Mouse (Mus musculus): Measurements from ENCODE around the gene Gm37240. TPM values are rescaled to one million over a fixed set of nuclear protein-coding genes. Genes with fewer than 3 reads are reported as not detected.

Gene Gm37240
- total RNA-seq, 2 experiments from 2014 or later = 0.66 to 1.3 TPM

- intact Hi-C loops (cut with DNase I) = no loop called here
- no peak for DNase-seq (ENCODE audit: low spot score in 2 of 2)
These were observed 1172.1 kb downstream of the Gm37240 start for GRCm38 (mm10) chr3:84715073-84715768.

GRCm38 (mm10) chr3:84712941-84713340 lies 1174.4 kb downstream of the Gm37240 start:
- DNase-seq (ENCODE audit: low spot score in 2 of 2) = no peak
- intact Hi-C loops (cut with DNase I) = no loop called here

GRCm38 (mm10) chr3:84710723-84711122 lies 1176.6 kb downstream of the Gm37240 start:
- no peak for DNase-seq (ENCODE audit: low spot score in 2 of 2)
- intact Hi-C loops (cut with DNase I) = no loop called here

- intact Hi-C loops (cut with DNase I) = no loop called here
- DNase-seq (ENCODE audit: low spot score in 2 of 2) = no peak
These were observed 1177.4 kb downstream of the Gm37240 start for GRCm38 (mm10) chr3:84709967-84710366.

GRCm38 (mm10) chr3:84709100-84709499 lies 1178.2 kb downstream of the Gm37240 start:
- no peak for DNase-seq (ENCODE audit: low spot score in 2 of 2)
- intact Hi-C loops (cut with DNase I) = no loop called here

GRCm38 (mm10) chr3:84708469-84708868 lies 1178.8 kb downstream of the Gm37240 start:
- no peak for DNase-seq (ENCODE audit: low spot score in 2 of 2)
- intact Hi-C loops (cut with DNase I) = no loop called here

GRCm38 (mm10) chr3:84705224-84705623 lies 1182.1 kb downstream of the Gm37240 start:
- DNase-seq (ENCODE audit: low spot score in 2 of 2) = no peak
- intact Hi-C loops (cut with DNase I) = no loop called here

- intact Hi-C loops (cut with DNase I) = no loop called here
- no peak for DNase-seq (ENCODE audit: low spot score in 2 of 2)
These were observed 1184.1 kb downstream of the Gm37240 start for GRCm38 (mm10) chr3:84703083-84703810.

GRCm38 (mm10) chr3:84701964-84702363 lies 1185.4 kb downstream of the Gm37240 start:
- no peak for DNase-seq (ENCODE audit: low spot score in 2 of 2)
- intact Hi-C loops (cut with DNase I) = no loop called here

- intact Hi-C loops (cut with DNase I) = no loop called here
- no peak for DNase-seq (ENCODE audit: low spot score in 2 of 2)
These were observed 1185.8 kb downstream of the Gm37240 start for GRCm38 (mm10) chr3:84701509-84701908.

GRCm38 (mm10) chr3:84696428-84696917 lies 1190.8 kb downstream of the Gm37240 start:
- peak; percentile 47 to 59 for DNase-seq (ENCODE audit: low spot score in 2 of 2)
- intact Hi-C loops (cut with DNase I) = loop anchor here (10.0 kb wide), 1 partner anchor 118 kb away; the partner anchor contains the start of gene Fbxw7

- DNase-seq (ENCODE audit: low spot score in 2 of 2) = no peak
- intact Hi-C loops (cut with DNase I) = loop anchor here (10.0 kb wide), 1 partner anchor 119 kb away; the partner anchor contains the start of gene Fbxw7
These were observed 1191.4 kb downstream of the Gm37240 start for GRCm38 (mm10) chr3:84695867-84696361.

GRCm38 (mm10) chr3:84695418-84695817 lies 1191.9 kb downstream of the Gm37240 start:
- DNase-seq (ENCODE audit: low spot score in 2 of 2) = no peak
- intact Hi-C loops (cut with DNase I) = loop anchor here (10.0 kb wide), 1 partner anchor 119 kb away; the partner anchor contains the start of gene Fbxw7

GRCm38 (mm10) chr3:84693886-84694285 lies 1193.4 kb downstream of the Gm37240 start:
- DNase-seq (ENCODE audit: low spot score in 2 of 2) = no peak
- intact Hi-C loops (cut with DNase I) = loop anchor here (2.0 to 10.0 kb wide), 3 partner anchors 121 to 195 kb away; partner anchors contain the start of gene Fbxw7

GRCm38 (mm10) chr3:84692647-84693199 lies 1194.6 kb downstream of the Gm37240 start:
- no peak for DNase-seq (ENCODE audit: low spot score in 2 of 2)
- intact Hi-C loops (cut with DNase I) = loop anchor here (2.0 to 10.0 kb wide), 3 partner anchors 122 to 196 kb away; partner anchors contain the start of gene Fbxw7

GRCm38 (mm10) chr3:84690091-84690771 lies 1197.1 kb downstream of the Gm37240 start:
- intact Hi-C loops (cut with DNase I) = loop anchor here (10.0 kb wide), 1 partner anchor 125 kb away; the partner anchor contains the start of gene Fbxw7
- DNase-seq (ENCODE audit: low spot score in 2 of 2) = no peak

GRCm38 (mm10) chr3:84689656-84690055 lies 1197.7 kb downstream of the Gm37240 start:
- intact Hi-C loops (cut with DNase I) = loop anchor here (10.0 kb wide), 1 partner anchor 125 kb away; the partner anchor contains the start of gene Fbxw7
- no peak for DNase-seq (ENCODE audit: low spot score in 2 of 2)

GRCm38 (mm10) chr3:84688176-84688575 lies 1199.1 kb downstream of the Gm37240 start:
- no peak for DNase-seq (ENCODE audit: low spot score in 2 of 2)
- intact Hi-C loops (cut with DNase I) = no loop called here

- intact Hi-C loops (cut with DNase I) = no loop called here
- DNase-seq (ENCODE audit: low spot score in 2 of 2) = no peak
These were observed 1199.9 kb downstream of the Gm37240 start for GRCm38 (mm10) chr3:84687488-84687846.

Data from left cerebral cortex, postnatal 36 days (tissue).